Mouse (Mus musculus): ENCODE data around the gene Dcaf7. TPM values are rescaled to one million over a fixed set of nuclear protein-coding genes. Genes with fewer than 3 reads are reported as not detected.
A peak's percentile ranks its signal among the peaks of the same experiment; 100 is the strongest.

The Dcaf7 gene
- polyA plus RNA-seq (2016; fragmentation: Nextera tagmentation; extraction: Ambion mirVana) = 60.4 and 69.6 TPM in 2 replicates

- H3K27ac ChIP-seq = peak within 1 kb of the TSS; percentile 92
- H3K4me1 ChIP-seq = peaks cover 18% of the 10 kb centered on the region; the same call in 1 of the 2 replicates
- no peaks in the 10 kb centered on the region for H3K9me3 ChIP-seq
- peak within 1 kb of the TSS; percentile 97 for H3K4me3 ChIP-seq
- peak; percentile 99 for DNase-seq (ENCODE audit: low spot score)
- H3K27me3 ChIP-seq (ENCODE audit: insufficient read depth, poor library complexity, severe bottlenecking) = no peaks in the 10 kb centered on the region
- 0 out of 2 replicates have a peak, but pooled peaks cover 3% of the 10 kb centered on the region for H3K36me3 ChIP-seq
- under 1% methylated on average over 65 of the region's 66 CpGs for WGBS
These were observed at the start of gene Dcaf7 for GRCm38 (mm10) chr11:106036548-106037417. Gene Dcaf7 (plus strand): TSS chr11:106036872.

- WGBS = 54% methylated on average over 6 of the region's 6 CpGs
- H3K9me3 ChIP-seq = no peaks in the 10 kb centered on the region
- H3K27me3 ChIP-seq (ENCODE audit: insufficient read depth, poor library complexity, severe bottlenecking) = no peaks in the 10 kb centered on the region; the same call in 1 of the 2 replicates
- H3K4me1 ChIP-seq = no peaks in the 10 kb centered on the region
- H3K36me3 ChIP-seq = no peaks in the 10 kb centered on the region
- no peak for DNase-seq (ENCODE audit: low spot score)
- H3K27ac ChIP-seq = no peak overlapping the region
- no peak overlapping the region for H3K4me3 ChIP-seq
These were observed 49.2 kb upstream of the Dcaf7 start for GRCm38 (mm10) chr11:105987446-105987845.

- Histone ChIP-seq H3K27me3 (ENCODE audit: insufficient read depth, poor library complexity, severe bottlenecking) (no peaks in the 10 kb centered on the region; the same call in 1 of the 2 replicates), H3K4me3 (no peak overlapping the region), H3K27ac (no peak overlapping the region), H3K9me3 (no peaks in the 10 kb centered on the region), H3K4me1 (no peaks in the 10 kb centered on the region), H3K36me3 (no peaks in the 10 kb centered on the region)
- no peak for DNase-seq (ENCODE audit: low spot score)
- 76% methylated on average over 6 of the region's 6 CpGs for WGBS
These were observed 47.2 kb upstream of the Dcaf7 start for GRCm38 (mm10) chr11:105989446-105989845.

- Histone ChIP-seq H3K27ac (no peak overlapping the region), H3K9me3 (no peaks in the 10 kb centered on the region), H3K4me1 (no peaks in the 10 kb centered on the region), H3K27me3 (ENCODE audit: insufficient read depth, poor library complexity, severe bottlenecking) (no peaks in the 10 kb centered on the region; the same call in 1 of the 2 replicates), H3K4me3 (no peak overlapping the region), H3K36me3 (no peaks in the 10 kb centered on the region)
- no peak for DNase-seq (ENCODE audit: low spot score)
- WGBS = 66% methylated on average over 2 of the region's 2 CpGs
These were observed 46.4 kb upstream of the Dcaf7 start for GRCm38 (mm10) chr11:105990231-105990630.

GRCm38 (mm10) chr11:105994375-105994774 is 42.3 kb upstream of the Dcaf7 start, which contains the start of gene Ace3:
Gene Ace3 (plus strand): TSS chr11:105994675.
- Histone ChIP-seq H3K36me3 (no peaks in the 10 kb centered on the region), H3K9me3 (no peaks in the 10 kb centered on the region), H3K27ac (no peak within 1 kb of the TSS), H3K4me1 (no peaks in the 10 kb centered on the region), H3K4me3 (no peak within 1 kb of the TSS), H3K27me3 (ENCODE audit: insufficient read depth, poor library complexity, severe bottlenecking) (no peaks in the 10 kb centered on the region)
- WGBS = 92% methylated on average over 3 of the region's 3 CpGs
- DNase-seq (ENCODE audit: low spot score) = no peak

GRCm38 (mm10) chr11:106000062-106000461 is 36.6 kb upstream of the Dcaf7 start:
- Histone ChIP-seq H3K27ac (no peak overlapping the region), H3K4me1 (no peaks in the 10 kb centered on the region), H3K36me3 (no peaks in the 10 kb centered on the region), H3K4me3 (no peak overlapping the region), H3K27me3 (ENCODE audit: insufficient read depth, poor library complexity, severe bottlenecking) (no peaks in the 10 kb centered on the region), H3K9me3 (no peaks in the 10 kb centered on the region)
- WGBS = 89% methylated on average over 6 of the region's 6 CpGs
- no peak for DNase-seq (ENCODE audit: low spot score)

- no peaks in the 10 kb centered on the region for H3K27me3 ChIP-seq (ENCODE audit: insufficient read depth, poor library complexity, severe bottlenecking)
- no peak overlapping the region for H3K4me3 ChIP-seq
- H3K9me3 ChIP-seq = no peaks in the 10 kb centered on the region
- DNase-seq (ENCODE audit: low spot score) = no peak
- H3K4me1 ChIP-seq = no peaks in the 10 kb centered on the region
- no peaks in the 10 kb centered on the region for H3K36me3 ChIP-seq
- no peak overlapping the region for H3K27ac ChIP-seq
- WGBS = 48% methylated on average over 4 of the region's 4 CpGs
These were observed 35.0 kb upstream of the Dcaf7 start for GRCm38 (mm10) chr11:106001718-106002117.

- H3K9me3 ChIP-seq = no peaks in the 10 kb centered on the region
- H3K4me3 ChIP-seq = no peak overlapping the region
- peaks cover 5% of the 10 kb centered on the region; the same call in 1 of the 2 replicates for H3K4me1 ChIP-seq
- H3K27me3 ChIP-seq (ENCODE audit: insufficient read depth, poor library complexity, severe bottlenecking) = peaks cover 19% of the 10 kb centered on the region
- no peak for DNase-seq (ENCODE audit: low spot score)
- H3K36me3 ChIP-seq = no peaks in the 10 kb centered on the region
- H3K27ac ChIP-seq = no peak overlapping the region
- WGBS = 79% methylated on average over 1 of the region's 1 CpGs
These were observed 32.1 kb upstream of the Dcaf7 start for GRCm38 (mm10) chr11:106004576-106004975.

GRCm38 (mm10) chr11:106005970-106006369 is 30.7 kb upstream of the Dcaf7 start:
- Histone ChIP-seq H3K4me3 (no peak overlapping the region), H3K9me3 (no peaks in the 10 kb centered on the region), H3K27me3 (ENCODE audit: insufficient read depth, poor library complexity, severe bottlenecking) (peaks cover 33% of the 10 kb centered on the region), H3K36me3 (no peaks in the 10 kb centered on the region), H3K27ac (no peak overlapping the region), H3K4me1 (peaks cover 5% of the 10 kb centered on the region; the same call in 1 of the 2 replicates)
- WGBS = 45% methylated on average over 5 of the region's 5 CpGs
- no peak for DNase-seq (ENCODE audit: low spot score)

- WGBS = under 1% methylated on average over 25 of the region's 25 CpGs
- Histone ChIP-seq H3K4me1 (peaks cover 7% of the 10 kb centered on the region), H3K36me3 (no peaks in the 10 kb centered on the region), H3K27ac (no peak within 1 kb of the TSS), H3K4me3 (peak within 1 kb of the TSS; percentile 50), H3K27me3 (ENCODE audit: insufficient read depth, poor library complexity, severe bottlenecking) (peaks cover 48% of the 10 kb centered on the region), H3K9me3 (no peaks in the 10 kb centered on the region)
- DNase-seq (ENCODE audit: low spot score) = peak; percentile 91
These were observed 28.9 kb upstream of the Dcaf7 start, which contains the start of gene Kcnh6 for GRCm38 (mm10) chr11:106007821-106008220. Gene Kcnh6 (plus strand): TSS chr11:106008124.

GRCm38 (mm10) chr11:106012711-106013110 is 24.0 kb upstream of the Dcaf7 start:
- peaks cover 21% of the 10 kb centered on the region for H3K4me1 ChIP-seq
- H3K4me3 ChIP-seq = no peak overlapping the region
- WGBS = 47% methylated on average over 7 of the region's 7 CpGs
- no peaks in the 10 kb centered on the region for H3K36me3 ChIP-seq
- no peak for DNase-seq (ENCODE audit: low spot score)
- H3K27me3 ChIP-seq (ENCODE audit: insufficient read depth, poor library complexity, severe bottlenecking) = peaks cover 71% of the 10 kb centered on the region
- H3K9me3 ChIP-seq = no peaks in the 10 kb centered on the region
- H3K27ac ChIP-seq = no peak overlapping the region

- peaks cover 67% of the 10 kb centered on the region for H3K27me3 ChIP-seq (ENCODE audit: insufficient read depth, poor library complexity, severe bottlenecking)
- no peak for DNase-seq (ENCODE audit: low spot score)
- no peaks in the 10 kb centered on the region for H3K36me3 ChIP-seq
- no peak overlapping the region for H3K27ac ChIP-seq
- H3K9me3 ChIP-seq = no peaks in the 10 kb centered on the region
- 52% methylated on average over 11 of the region's 11 CpGs for WGBS
- H3K4me3 ChIP-seq = no peak overlapping the region
- peaks cover 17% of the 10 kb centered on the region for H3K4me1 ChIP-seq
These were observed 23.0 kb upstream of the Dcaf7 start for GRCm38 (mm10) chr11:106013556-106014225.

GRCm38 (mm10) chr11:106016440-106016839 is 20.2 kb upstream of the Dcaf7 start:
- no peak for DNase-seq (ENCODE audit: low spot score)
- 70% methylated on average over 5 of the region's 5 CpGs for WGBS
- peaks cover 37% of the 10 kb centered on the region for H3K4me1 ChIP-seq
- peaks cover 67% of the 10 kb centered on the region for H3K27me3 ChIP-seq (ENCODE audit: insufficient read depth, poor library complexity, severe bottlenecking)
- H3K27ac ChIP-seq = no peak overlapping the region
- H3K36me3 ChIP-seq = no peaks in the 10 kb centered on the region
- no peak overlapping the region for H3K4me3 ChIP-seq
- H3K9me3 ChIP-seq = no peaks in the 10 kb centered on the region

Measured in heart, embryonic 10.5 days (tissue).